Mouse (Mus musculus): Measurements from ENCODE around the gene Ankzf1.

Ankzf1 gene

DNA sequence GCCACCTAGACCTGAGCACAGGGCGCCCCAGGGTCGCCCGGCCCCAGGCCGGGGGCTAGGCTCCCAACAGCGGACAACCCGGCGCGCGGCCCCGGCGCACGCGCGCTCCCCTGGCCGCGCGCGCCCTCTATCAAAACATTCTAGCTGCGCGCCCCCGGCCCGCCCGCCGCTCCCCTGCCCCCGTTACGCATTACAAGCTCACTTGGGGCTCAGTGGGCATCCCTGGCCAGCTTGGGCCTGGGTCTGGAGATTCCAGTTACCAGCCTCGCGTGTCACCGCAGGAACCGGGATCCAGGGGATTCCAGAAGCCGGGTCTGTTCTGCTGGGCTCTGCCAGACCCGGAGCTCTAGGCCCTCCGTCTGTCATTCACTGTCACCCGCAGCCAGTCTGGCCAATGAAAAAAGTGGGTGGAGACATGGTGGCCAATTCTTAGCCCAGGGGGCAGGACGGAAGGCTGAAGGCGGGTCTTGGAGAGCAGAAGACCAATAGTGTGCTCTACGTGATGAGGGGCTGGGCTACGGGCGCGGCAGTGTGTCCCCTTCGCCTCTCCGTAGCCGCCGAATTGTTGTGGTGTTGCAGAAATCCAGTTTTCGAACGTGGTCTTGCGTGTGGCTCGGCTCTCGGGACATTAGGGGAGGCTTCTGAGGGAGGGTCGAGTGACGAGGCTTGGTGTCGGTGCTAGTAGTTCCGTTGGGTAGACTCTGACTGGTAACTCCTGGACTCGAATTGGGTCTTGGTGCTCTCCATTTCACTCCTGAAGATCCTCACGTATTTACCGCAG is at the start of gene Ankzf1, which contains the start of gene Atg9a:
TSS of gene Ankzf1 (plus strand) at position 530 of the 781 bp plus-strand sequence.
TSS of gene Atg9a (minus strand) at position 575 of the 781 bp plus-strand sequence.
- peak; percentile 96 for DNase-seq

- DNase-seq: peak; percentile 98
Observed at GRCm38 (mm10) chr1:75142301-75143261, 49.4 kb upstream of the Ankzf1 start, which contains the start of the genes Cnppd1 and Retreg2. Gene Cnppd1, minus strand, starts transcription at chr1:75142711. Gene Retreg2, plus strand, starts transcription at chr1:75142778.

DNA sequence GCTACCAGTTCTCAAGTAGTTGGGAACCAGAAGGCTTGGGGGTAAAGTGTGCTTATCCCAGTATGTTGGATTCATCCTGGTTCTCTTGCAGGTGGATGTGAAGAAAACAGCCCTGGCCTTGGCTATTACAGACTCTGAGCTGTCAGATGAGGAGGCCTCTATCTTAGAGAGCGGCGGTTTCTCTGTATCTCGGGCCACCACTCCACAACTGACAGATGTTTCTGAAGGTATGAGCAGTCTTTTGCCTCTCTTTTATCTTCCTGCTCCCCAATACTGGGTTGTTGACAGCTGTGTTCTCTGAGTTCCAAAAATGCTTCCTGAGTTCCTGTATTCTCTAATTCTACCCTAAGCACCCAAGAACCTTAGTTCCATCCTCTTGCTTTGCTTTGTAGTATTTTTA is 46.4 kb upstream of the Ankzf1 start:
- no peak for DNase-seq

DNA sequence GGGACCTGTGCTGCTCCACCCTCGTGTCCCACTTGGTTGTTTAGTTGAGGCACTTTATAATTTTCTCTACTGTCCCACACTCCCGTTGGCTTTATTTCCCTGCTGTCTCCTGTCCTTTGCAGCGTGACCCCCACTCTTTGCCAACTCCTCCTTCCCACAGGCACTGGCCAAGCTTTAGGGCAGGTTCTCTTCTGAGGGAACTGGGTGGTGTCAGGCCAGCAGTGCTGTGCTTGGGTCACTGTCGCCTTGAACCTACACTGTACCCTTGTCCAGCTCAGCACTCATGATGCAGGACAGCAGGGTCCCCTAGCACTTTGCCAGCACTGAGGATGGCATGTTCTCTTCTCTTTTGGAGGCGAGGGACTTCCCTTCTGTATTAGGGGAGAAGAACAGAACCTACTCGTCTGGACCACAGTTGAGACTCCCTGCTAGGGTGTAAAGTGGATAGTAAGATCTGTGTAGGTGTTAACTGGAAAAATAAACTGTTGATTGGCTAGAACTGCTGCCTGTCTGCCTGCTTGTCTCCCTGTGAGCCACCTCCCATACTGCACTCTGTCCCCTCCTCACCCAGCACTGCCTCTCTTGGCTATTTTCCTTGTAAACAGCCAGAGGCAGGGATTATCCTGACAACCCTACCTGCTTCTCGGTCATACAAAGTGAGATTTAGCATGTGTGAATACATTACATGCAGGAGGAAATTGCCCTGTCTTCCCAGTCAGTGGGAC is 44.4 kb upstream of the Ankzf1 start:
- DNase-seq: no peak

DNA sequence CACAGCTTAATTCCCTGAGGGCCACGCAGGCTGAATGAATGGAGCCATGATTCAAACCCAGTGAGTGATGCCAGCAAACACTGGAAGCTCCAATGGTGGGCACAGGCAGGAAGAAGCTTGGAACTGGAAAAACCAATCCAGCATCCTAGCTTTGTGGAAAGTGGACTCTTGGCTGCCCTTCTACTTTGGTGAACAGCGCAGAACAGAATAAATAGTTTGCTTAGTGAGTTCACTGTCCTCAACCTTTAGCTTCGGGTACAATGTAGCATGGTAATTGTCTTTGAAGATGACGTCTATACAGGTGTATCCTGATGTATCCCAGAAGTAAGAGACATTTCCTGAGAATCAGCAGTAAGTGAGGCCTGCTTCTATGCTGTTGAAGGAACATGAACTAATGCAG is 43.2 kb upstream of the Ankzf1 start:
- DNase-seq: no peak

DNA sequence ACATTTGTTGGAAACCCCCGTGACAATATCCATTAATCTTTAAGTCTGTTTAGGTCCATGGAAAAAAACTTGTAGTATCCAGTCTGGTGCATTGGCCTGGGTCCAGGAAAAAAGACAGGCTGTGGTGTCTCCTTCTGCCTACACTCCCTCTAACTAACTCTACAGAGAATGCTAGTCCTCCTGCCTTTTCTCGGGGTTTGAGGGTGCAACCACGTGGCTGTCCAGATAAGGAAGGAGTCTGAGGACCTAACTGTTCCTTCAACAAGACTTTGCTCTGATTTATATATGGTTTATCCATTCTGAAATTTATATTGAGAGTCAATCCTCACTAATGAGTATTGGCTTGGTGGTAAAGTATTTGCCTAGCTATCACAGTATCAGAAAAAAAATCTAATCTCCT is 36.1 kb upstream of the Ankzf1 start:
- no peak for DNase-seq

- no peak for DNase-seq
Observed at GRCm38 (mm10) chr1:75158990-75159389, 33.0 kb upstream of the Ankzf1 start.

DNA sequence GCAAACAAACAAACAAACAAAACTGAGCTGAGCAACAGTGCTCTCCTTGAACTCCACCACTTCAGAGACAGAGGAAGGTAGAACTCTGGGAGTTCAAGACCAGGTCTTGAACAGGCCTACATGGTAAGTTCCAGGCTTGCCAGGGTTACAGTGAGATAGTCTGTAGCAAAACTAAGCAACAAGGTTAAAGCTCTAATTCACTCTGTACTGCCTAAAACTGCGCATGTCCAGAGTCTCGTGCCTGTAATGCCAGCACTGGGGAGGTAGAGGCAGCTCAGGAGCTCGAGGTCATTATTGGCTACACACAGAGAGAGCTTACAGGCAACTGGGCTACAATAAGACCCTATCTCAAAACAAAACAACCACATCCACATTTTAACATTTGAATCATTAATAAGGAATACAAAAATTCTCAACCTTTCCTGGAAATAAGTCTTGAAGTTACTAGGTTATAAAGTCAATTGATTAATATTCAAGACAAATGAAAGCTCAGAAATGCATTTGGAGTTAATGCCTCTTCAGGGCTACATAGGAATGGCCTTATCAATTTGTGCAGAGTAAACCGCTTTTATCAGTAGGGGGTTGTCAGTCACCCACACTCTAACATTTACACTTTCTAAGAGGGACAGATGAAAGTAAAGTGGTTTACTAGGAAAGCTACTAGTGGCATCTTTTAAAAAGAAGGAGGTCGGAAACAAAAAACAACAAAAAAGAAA is 32.3 kb upstream of the Ankzf1 start:
- no peak for DNase-seq

- DNase-seq: no peak
Observed at GRCm38 (mm10) chr1:75160256-75160617, 31.7 kb upstream of the Ankzf1 start.

GRCm38 (mm10) chr1:75168093-75168471 is 23.9 kb upstream of the Ankzf1 start:
- no peak for DNase-seq

- peak; percentile 98 for DNase-seq
Observed at GRCm38 (mm10) chr1:75168472-75169464, 23.2 kb upstream of the Ankzf1 start, which contains the start of gene Zfand2b. Gene Zfand2b, plus strand, starts transcription at chr1:75168646.

DNA sequence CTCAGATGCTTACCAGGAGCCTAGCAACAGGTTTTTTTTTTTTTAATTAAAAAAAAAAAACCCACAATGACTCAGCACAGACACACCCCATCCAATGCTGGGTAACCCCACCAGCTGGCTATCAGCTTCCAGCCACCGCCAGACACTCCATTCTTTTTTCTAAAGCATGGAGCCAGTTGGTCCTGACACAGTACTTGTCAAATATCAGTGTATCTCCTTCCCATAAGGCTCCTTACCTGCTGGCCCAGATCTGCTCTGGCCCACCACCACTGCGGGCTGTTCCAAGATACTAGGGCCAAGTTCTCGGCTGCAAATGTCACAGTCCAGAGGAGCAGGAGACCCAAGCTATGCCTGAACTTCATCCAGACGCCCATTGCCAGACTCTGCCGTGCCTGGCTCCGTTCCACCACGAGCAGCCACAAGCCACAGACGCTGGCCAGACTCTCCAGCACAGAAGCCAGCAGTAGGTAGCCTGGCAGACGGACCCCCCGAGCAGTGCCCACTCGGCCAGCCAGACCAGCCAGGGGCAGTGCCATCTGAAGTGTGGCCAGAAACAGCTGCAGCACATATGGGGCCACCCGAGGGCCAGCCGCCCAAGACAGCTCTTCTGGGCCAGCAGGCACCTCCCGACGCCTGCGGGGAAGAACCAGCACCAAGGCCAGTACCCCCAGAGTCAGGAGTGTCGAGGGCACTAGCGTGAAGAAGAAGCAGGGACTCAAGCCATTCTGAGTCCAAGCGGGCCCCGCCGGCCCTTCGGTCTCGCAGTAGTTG is 12.4 kb upstream of the Ankzf1 start:
- DNase-seq: peak; percentile 52

DNA sequence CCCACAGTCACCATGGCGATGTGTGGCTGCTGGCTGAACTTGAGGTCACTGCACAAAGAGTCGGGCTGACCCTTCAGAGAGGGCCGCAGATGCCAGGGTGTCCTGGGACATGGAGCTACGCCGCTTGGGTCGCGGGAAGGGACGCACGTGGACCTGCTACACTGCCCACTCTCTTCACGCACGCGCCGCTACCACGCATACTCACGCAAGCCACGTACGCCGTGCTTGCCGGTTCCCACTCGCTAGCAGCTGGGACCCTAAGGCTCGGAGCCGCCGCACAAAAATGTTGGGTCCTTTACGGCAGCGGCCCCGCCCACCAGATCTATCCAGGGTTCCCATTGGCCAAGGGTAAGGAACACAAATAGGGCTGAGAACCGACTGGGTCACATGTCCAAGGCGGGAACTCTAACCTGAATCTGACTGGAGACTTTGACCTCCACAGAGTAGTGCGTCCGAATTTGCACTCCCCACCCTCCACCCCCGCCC is 11.8 kb upstream of the Ankzf1 start, which contains the start of gene Abcb6:
TSS of gene Abcb6 (minus strand) at position 288 of the 486 bp plus-strand sequence.
- DNase-seq: peak; percentile 94

- DNase-seq: no peak
Observed at GRCm38 (mm10) chr1:75180741-75181140, 11.2 kb upstream of the Ankzf1 start.

- DNase-seq: no peak
Observed at GRCm38 (mm10) chr1:75181377-75181870, 10.5 kb upstream of the Ankzf1 start.

DNA sequence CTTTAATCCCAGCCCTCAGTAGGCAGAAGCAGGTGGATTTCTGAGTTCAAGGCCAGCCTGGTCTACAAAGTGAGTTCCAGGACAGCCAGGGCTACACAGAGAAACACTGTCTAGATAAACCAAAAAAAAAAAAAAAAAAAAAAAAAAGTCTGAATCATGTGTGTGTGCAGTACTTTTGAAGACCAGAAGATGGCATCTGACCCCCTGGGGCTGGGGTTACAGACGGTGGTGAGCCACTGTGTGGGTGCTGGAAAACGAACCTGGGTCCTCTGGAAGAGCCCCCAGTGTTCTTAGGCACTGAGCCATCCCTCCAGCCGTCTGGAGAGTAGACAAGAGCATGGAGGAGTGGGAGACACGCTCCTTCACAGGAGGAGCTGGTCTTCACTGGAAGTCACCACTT is 9.8 kb upstream of the Ankzf1 start:
- DNase-seq: no peak

- no peak for DNase-seq
Observed at GRCm38 (mm10) chr1:75185495-75185894, 6.5 kb upstream of the Ankzf1 start.

GRCm38 (mm10) chr1:75187126-75187525 is 4.8 kb upstream of the Ankzf1 start:
- DNase-seq: no peak

GRCm38 (mm10) chr1:75187914-75188483 is 4.0 kb upstream of the Ankzf1 start:
- DNase-seq: no peak
